Mouse (Mus musculus) small intestine, adult 2 months (tissue): Measurements from ENCODE around the gene Olfr1442.

Experiments used
- CTCF ChIP-seq: fragments of 200-500 bp; IDR thresholded peaks from 2 replicates; pipeline ENCODE4 v1.5.1; 2012; ENCODE audit warnings: low read depth, mild to moderate bottlenecking, control low read depth, inconsistent platforms, low read length, moderate library complexity, mixed read lengths; ENCODE audit not compliant: insufficient replicate concordance, insufficient read length; ENCODE audit errors: extremely low read depth
- POLR2A ChIP-seq: fragments of 200-500 bp; IDR thresholded peaks from 2 replicates; pipeline ENCODE4 v1.6.1; 2012; ENCODE audit warnings: low read depth, mild to moderate bottlenecking, control low read depth, inconsistent platforms, low read length, moderate library complexity

- TF ChIP-seq POLR2A: no peak
- TF ChIP-seq CTCF: no peak
These were observed 55.6 kb downstream of the Olfr1442 start for GRCm38 (mm10) chr19:12725851-12726250.
